Mouse (Mus musculus): ENCODE data around the gene Krt80. TPM values are rescaled to one million over a fixed set of nuclear protein-coding genes. Genes with fewer than 3 reads are reported as not detected.

Krt80 gene
- polyA plus RNA-seq, 2 experiments: 3.3 to 3.8 TPM

DNA sequence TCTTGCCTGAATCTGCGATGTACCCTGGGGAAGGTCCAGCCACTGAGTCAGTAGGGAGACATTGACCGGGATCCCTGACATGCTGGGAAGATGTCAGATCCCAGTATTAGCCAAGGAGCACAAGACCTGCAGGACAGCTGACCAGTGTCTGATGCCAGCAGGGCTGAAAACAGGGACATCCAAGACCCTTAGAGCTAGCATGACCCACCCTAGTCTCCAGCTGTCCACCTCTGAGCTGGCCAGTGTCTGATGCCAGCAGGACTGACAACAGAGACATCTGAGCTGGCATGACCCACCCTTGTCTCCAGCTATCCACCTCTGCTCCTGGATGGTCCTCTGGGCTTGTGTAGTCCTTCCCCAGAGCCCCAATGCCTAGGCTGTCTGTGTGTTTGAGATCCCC lies 3.0 kb downstream of the Krt80 start:
- no peaks in the 10 kb centered on the region for H3K9me3 ChIP-seq (ENCODE audit: control insufficient read depth, low read length)
- no peak overlapping the region for H3K27ac ChIP-seq (replicated peaks; ENCODE audit: low read depth, low read length)
- TF ChIP-seq POLR2A (IDR thresholded peaks at IDR 0.05; ENCODE audit: borderline replicate concordance, extremely low read depth, insufficient read depth, insufficient read length): no peak
- H3K4me2 ChIP-seq (replicated peaks; ENCODE audit: low read depth, low read length, severe bottlenecking): no peak overlapping the region
- DNase-seq (ENCODE audit: low spot score) (no peak), ATAC-seq (ENCODE audit: low FRiP score, low read depth) (no peak)
- 68% methylated on average over 2 of the region's 2 CpGs for WGBS
- no peak overlapping the region for H3K9ac ChIP-seq (ENCODE audit: low read depth, low read length, severe bottlenecking)
- H3K4me1 ChIP-seq (ENCODE audit: control insufficient read depth, insufficient read depth, low read length): peaks cover 24% of the 10 kb centered on the region
- no peaks in the 10 kb centered on the region for H3K36me3 ChIP-seq (ENCODE audit: control insufficient read depth, insufficient read depth, low read length)
- no peak overlapping the region for H3K4me3 ChIP-seq (replicated peaks; ENCODE audit: low read length)
- no peaks in the 10 kb centered on the region for H3K27me3 ChIP-seq (ENCODE audit: control insufficient read depth, insufficient read depth, low read length)

DNA sequence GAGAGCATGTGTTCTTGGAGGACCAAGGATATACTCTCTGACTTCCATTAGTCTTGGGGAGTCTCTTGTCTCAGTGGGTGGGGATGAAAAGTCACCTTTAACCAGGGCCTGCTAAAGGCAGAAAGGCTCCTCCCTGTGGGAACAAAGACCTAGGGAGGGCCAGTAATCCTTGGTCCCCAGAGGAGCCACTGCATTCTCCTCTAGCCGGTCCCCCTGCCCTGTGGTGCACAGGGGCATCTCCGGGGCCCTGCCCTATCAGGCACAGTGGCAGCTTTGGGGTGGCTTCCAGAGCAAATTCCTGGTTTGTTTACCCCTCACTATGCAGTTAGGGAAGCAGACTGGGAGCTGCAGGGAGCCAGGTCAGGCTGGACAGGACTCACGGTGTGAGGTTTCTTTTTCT lies 3.5 kb downstream of the Krt80 start:
- no peak for TF ChIP-seq POLR2A (IDR thresholded peaks at IDR 0.05; ENCODE audit: borderline replicate concordance, extremely low read depth, insufficient read depth, insufficient read length)
- H3K9me3 ChIP-seq (ENCODE audit: control insufficient read depth, low read length): no peaks in the 10 kb centered on the region
- no peak overlapping the region for H3K9ac ChIP-seq (ENCODE audit: low read depth, low read length, severe bottlenecking)
- H3K4me1 ChIP-seq (ENCODE audit: control insufficient read depth, insufficient read depth, low read length): peaks cover 24% of the 10 kb centered on the region
- no peak overlapping the region for H3K27ac ChIP-seq (replicated peaks; ENCODE audit: low read depth, low read length)
- no peaks in the 10 kb centered on the region for H3K27me3 ChIP-seq (ENCODE audit: control insufficient read depth, insufficient read depth, low read length)
- no peak overlapping the region for H3K4me2 ChIP-seq (replicated peaks; ENCODE audit: low read depth, low read length, severe bottlenecking)
- no peak for DNase-seq (ENCODE audit: low spot score)
- 47% methylated on average over 3 of the region's 3 CpGs for WGBS
- H3K4me3 ChIP-seq (replicated peaks; ENCODE audit: low read length): no peak overlapping the region
- ATAC-seq (ENCODE audit: low FRiP score, low read depth): no peak
- H3K36me3 ChIP-seq (ENCODE audit: control insufficient read depth, insufficient read depth, low read length): no peaks in the 10 kb centered on the region

DNA sequence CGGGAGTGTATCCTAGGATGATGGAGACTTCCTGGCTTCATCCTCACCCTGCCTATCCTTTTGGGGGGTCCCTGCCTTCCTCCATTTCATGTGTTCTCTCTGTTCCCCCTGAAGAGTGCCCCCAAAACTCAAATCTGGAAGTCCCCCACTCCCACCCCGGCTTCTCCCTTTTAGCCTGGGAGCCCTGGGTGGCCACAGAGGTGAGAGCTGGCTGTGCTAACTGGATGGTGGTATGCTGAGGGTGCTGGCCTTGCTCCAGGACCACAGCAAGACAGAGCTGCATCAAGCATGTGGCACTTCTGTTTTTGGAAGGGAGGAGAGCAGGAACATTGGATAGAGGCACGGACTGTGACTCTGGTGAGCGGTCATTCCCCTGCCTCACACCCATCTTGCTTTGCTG lies 4.2 kb downstream of the Krt80 start:
- H3K27ac ChIP-seq (replicated peaks; ENCODE audit: low read depth, low read length): no peak overlapping the region

DNA sequence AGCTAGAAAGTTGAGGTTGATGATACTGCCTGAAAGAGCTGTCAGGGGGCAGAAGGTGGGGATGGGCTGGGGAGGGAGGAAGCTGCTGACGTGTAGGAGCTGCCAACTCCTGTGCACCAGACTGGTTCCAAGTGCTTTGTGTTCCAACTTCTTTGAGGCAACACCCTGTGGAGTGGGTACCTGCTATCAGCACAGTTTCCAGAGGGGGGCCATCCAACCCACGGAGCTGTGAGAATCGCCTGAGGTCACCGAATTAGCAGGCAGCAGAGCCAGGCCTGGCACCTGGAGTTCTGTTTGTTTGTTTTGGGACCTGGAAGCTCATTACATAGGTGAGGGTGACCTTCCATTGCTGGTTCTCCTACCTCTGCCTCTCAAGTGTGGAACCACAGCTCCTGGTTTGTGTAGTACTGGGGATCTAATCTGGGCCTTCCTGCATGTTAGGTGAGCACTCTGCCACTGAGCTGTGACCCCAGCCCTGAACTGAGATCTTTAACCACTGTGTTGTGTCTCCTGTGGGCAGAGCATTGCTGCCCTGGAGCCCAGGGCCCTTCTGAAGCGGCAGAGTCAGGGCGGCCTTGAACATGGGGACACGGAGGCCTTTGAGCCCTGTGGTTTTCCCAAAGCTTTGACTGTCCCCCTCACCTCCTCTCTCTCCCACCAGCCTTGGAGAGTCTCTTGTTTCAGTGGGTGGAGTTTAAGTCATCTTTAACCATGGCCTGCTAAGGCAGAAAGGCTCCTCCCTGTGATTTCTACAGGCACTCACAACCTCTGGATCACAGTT lies 4.9 kb downstream of the Krt80 start:
- WGBS: 71% methylated on average over 7 of the region's 7 CpGs
- Histone ChIP-seq H3K27me3 (ENCODE audit: control insufficient read depth, insufficient read depth, low read length) (no peaks in the 10 kb centered on the region), H3K36me3 (ENCODE audit: control insufficient read depth, insufficient read depth, low read length) (no peaks in the 10 kb centered on the region), H3K27ac (replicated peaks; ENCODE audit: low read depth, low read length) (no peak overlapping the region), H3K4me1 (ENCODE audit: control insufficient read depth, insufficient read depth, low read length) (peaks cover 20% of the 10 kb centered on the region), H3K9me3 (ENCODE audit: control insufficient read depth, low read length) (no peaks in the 10 kb centered on the region), H3K4me2 (replicated peaks; ENCODE audit: low read depth, low read length, severe bottlenecking) (no peak overlapping the region), H3K4me3 (replicated peaks; ENCODE audit: low read length) (no peak overlapping the region), H3K9ac (ENCODE audit: low read depth, low read length, severe bottlenecking) (no peak overlapping the region)
- DNase-seq (ENCODE audit: low spot score): no peak
- ATAC-seq (ENCODE audit: low FRiP score, low read depth): no peak
- no peak for TF ChIP-seq POLR2A (IDR thresholded peaks at IDR 0.05; ENCODE audit: borderline replicate concordance, extremely low read depth, insufficient read depth, insufficient read length)

More for the DNA sequence above, 4.2 kb downstream of the Krt80 start:
- TF ChIP-seq POLR2A (IDR thresholded peaks at IDR 0.05; ENCODE audit: borderline replicate concordance, extremely low read depth, insufficient read depth, insufficient read length): no peak
- no peak overlapping the region for H3K4me3 ChIP-seq (replicated peaks; ENCODE audit: low read length)
- no peaks in the 10 kb centered on the region for H3K9me3 ChIP-seq (ENCODE audit: control insufficient read depth, low read length)
- DNase-seq (ENCODE audit: low spot score) (no peak), ATAC-seq (ENCODE audit: low FRiP score, low read depth) (no peak)
- no peaks in the 10 kb centered on the region for H3K36me3 ChIP-seq (ENCODE audit: control insufficient read depth, insufficient read depth, low read length)
- peaks cover 24% of the 10 kb centered on the region for H3K4me1 ChIP-seq (ENCODE audit: control insufficient read depth, insufficient read depth, low read length)
- H3K27me3 ChIP-seq (ENCODE audit: control insufficient read depth, insufficient read depth, low read length): no peaks in the 10 kb centered on the region
- WGBS: 71% methylated on average over 4 of the region's 4 CpGs
- H3K9ac ChIP-seq (ENCODE audit: low read depth, low read length, severe bottlenecking): no peak overlapping the region
- H3K4me2 ChIP-seq (replicated peaks; ENCODE audit: low read depth, low read length, severe bottlenecking): no peak overlapping the region

DNA sequence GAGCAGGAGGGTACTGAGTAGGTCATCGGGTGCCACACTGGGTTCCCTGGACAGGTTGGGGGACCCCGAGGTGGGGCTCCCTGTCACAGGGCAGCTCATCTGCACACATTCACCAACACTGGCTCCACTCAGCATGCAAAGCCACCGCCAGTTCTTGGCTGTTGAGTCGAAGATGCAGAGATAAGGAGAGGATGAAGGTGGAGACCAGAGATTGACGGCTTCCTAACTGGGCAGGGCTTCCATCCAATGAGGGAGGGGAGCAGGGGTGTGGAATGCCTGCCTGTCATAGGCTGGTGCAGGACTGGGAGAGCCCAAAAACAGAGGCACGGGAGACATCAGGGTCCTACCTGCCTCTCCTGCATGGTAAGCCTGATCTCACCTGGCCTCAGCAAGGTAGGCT lies 5.5 kb downstream of the Krt80 start:
- ATAC-seq (ENCODE audit: low FRiP score, low read depth) (no peak), DNase-seq (ENCODE audit: low spot score) (no peak)
- Histone ChIP-seq H3K4me2 (replicated peaks; ENCODE audit: low read depth, low read length, severe bottlenecking) (no peak overlapping the region), H3K9me3 (ENCODE audit: control insufficient read depth, low read length) (no peaks in the 10 kb centered on the region), H3K4me3 (replicated peaks; ENCODE audit: low read length) (no peak overlapping the region), H3K27ac (replicated peaks; ENCODE audit: low read depth, low read length) (no peak overlapping the region), H3K4me1 (ENCODE audit: control insufficient read depth, insufficient read depth, low read length) (peaks cover 13% of the 10 kb centered on the region), H3K36me3 (ENCODE audit: control insufficient read depth, insufficient read depth, low read length) (no peaks in the 10 kb centered on the region), H3K9ac (ENCODE audit: low read depth, low read length, severe bottlenecking) (no peak overlapping the region), H3K27me3 (ENCODE audit: control insufficient read depth, insufficient read depth, low read length) (no peaks in the 10 kb centered on the region)
- WGBS: 65% methylated on average over 6 of the region's 6 CpGs
- TF ChIP-seq POLR2A (IDR thresholded peaks at IDR 0.05; ENCODE audit: borderline replicate concordance, extremely low read depth, insufficient read depth, insufficient read length): no peak
